Mouse (Mus musculus): ENCODE results near the gene Gabrp.

The Gabrp gene

GRCm38 (mm10) chr11:33533577-33533976, 45.2 kb downstream of the Gabrp start:
- DNase-seq (ENCODE audit: extremely low spot score, low read depth, low spot score): no peak

GRCm38 (mm10) chr11:33529576-33529975, 49.2 kb downstream of the Gabrp start:
- no peak for DNase-seq (ENCODE audit: extremely low spot score, low read depth, low spot score)

GRCm38 (mm10) chr11:33513376-33513991, 65.3 kb downstream of the Gabrp start, which contains the start of gene Ranbp17:
Gene Ranbp17, minus strand, starts transcription at chr11:33513746.
- no peak for DNase-seq (ENCODE audit: extremely low spot score, low read depth, low spot score)

GRCm38 (mm10) chr11:33512854-33513375, 65.8 kb downstream of the Gabrp start:
- peak; percentile 60 for DNase-seq (ENCODE audit: extremely low spot score, low read depth, low spot score)

GRCm38 (mm10) chr11:33509401-33509800, 69.4 kb downstream of the Gabrp start:
- no peak for DNase-seq (ENCODE audit: extremely low spot score, low read depth, low spot score)
